Mouse (Mus musculus) ES-E14 (cell line): Measurements from ENCODE around the gene Gnl1.

ENCODE experiments used
- HCFC1 ChIP-seq: IDR thresholded peaks from 2 replicates; pipeline ENCODE4 v1.6.1; 2012; ENCODE audit warnings: low read length, inconsistent platforms, borderline replicate concordance; ENCODE audit not compliant: insufficient read depth
- ZNF384 ChIP-seq: IDR thresholded peaks from 2 replicates; pipeline ENCODE4 v1.6.1; 2012; ENCODE audit warnings: low read depth, low read length, inconsistent platforms

GRCm38 (mm10) chr17:35993675-35994074, 14.0 kb downstream of the Gnl1 start:
- TF ChIP-seq HCFC1 (0 out of 2 replicates have a peak, but pooled peaks have one; percentile 39), ZNF384 (no peak)
